Mouse (Mus musculus) thymus, adult 18-20 months (tissue): ENCODE results near the gene Atf7.

Source experiments
- DNase-seq, 2 experiments: peaks; one replicate each; pipeline ENCODE4 v3.0.0; 2022; ENCODE audit warnings: mixed read lengths in 2 of 2

Atf7 gene

GRCm38 (mm10) chr15:102515261-102515660 lies 110.0 kb downstream of the Atf7 start:
- no peak for DNase-seq

GRCm38 (mm10) chr15:102513004-102513403 lies 112.3 kb downstream of the Atf7 start:
- no peak for DNase-seq

DNA sequence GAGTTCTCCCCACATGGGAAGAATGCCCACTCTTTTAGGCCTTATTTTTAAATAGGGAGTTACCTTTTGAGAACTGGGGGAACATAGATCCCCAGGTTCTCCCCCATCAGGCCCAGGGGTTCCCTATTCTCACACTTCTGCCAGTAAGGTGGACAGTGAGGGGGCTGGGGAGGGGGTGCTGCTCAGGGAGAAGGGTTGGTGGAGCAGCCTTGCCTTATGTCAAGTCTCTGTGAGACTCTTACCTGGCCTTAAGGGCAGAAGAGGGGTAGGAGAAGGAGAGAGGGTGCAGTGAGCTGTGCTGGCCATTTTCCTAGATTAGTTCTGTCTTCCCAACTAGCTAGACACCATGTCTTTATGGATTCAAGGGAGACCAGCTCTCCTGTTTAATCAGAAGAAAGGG lies 112.8 kb downstream of the Atf7 start:
- DNase-seq, result no peak

DNA sequence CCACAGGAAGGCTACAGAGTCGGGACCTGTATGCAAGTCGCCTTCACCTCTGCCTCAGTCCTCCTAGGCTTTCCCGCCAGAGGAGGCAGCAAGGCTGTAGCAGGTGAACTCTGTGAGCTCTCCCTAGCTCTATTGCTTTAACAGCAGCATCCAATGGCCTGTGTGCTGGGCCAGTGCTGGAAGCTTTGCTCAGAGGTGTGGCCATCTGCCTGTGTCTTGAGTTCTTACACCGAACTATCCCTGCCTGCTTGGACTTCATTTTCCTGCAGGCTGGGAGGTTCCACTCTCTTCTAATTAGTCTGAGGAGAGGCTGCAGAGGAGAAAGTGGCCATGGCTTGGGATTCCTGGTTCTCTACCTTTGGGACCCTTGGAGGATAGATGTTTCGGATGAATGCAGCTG lies 113.3 kb downstream of the Atf7 start:
- DNase-seq, result no peak

DNA sequence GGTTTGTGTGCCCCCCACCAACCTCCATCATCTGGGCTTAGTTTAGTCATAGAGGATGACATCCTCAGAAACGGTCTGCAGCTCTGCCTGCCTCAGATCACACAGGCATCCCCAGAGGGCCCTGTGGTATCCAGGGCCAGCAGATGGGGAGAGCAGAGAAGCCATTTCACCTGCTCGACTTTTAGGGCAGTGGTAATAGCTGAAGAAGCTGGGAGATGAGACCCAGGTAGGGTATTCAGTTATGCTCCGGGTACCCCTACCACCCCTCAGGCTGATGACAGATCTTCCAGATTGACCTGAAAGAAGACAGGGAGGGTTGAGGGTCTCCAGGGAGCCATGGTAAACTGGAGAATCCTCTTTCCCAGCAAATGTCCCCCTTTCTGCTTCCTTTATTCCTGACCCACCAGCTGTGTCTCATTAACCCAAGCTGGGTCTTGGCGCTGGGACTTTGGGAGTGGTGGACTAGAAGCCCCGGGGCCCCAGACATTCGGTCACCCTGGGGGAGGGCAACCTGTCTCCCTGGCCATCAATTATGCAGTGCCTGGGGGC lies 113.9 kb downstream of the Atf7 start:
- DNase-seq, result no peak

GRCm38 (mm10) chr15:102510590-102511284 lies 114.5 kb downstream of the Atf7 start:
- peak; percentile 66 to 75 for DNase-seq

DNA sequence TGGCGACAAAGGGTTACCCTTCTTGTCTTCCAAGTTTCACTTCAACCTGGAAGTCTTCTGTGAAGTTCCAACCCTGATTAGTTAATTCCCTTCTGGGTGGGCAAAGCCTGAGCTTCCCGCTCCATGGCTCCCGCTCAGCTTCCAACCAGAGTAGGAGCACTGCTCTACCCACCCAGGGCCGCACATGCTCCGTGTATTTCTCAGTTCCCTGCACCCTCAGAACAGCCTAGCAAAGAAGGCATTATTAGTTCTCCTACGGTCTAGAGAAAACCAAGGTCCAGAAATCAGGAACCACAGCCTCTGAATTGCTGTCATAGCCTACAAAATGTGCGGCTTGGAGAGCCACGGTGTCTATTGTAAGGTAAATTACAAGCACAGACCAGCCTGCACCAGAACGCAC lies 115.2 kb downstream of the Atf7 start:
- no peak for DNase-seq

- no peak for DNase-seq
These were observed 116.9 kb downstream of the Atf7 start for GRCm38 (mm10) chr15:102508336-102508735.

DNA sequence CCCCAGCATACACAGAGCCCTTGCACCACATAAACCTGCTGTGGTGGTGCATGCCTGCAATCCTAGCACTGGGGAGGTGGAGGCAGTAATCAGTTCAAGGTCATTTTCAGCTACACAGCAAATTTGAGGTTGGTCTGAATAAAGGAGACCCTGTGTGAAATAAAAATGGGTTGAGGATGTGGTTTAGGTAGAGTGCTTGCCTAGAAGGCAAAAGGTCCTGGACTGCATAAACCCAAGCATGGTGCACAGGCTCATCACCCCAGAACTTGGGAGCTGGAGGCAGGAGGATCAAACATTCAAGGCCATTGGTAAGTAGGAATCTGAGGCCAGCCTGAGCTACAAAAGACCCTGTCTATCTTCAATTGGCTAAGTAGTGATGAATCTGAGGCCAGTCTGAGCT lies 117.7 kb downstream of the Atf7 start:
- DNase-seq, result no peak

GRCm38 (mm10) chr15:102506864-102507263 lies 118.4 kb downstream of the Atf7 start:
- no peak for DNase-seq

GRCm38 (mm10) chr15:102506464-102506830 lies 118.8 kb downstream of the Atf7 start:
- no peak for DNase-seq

DNA sequence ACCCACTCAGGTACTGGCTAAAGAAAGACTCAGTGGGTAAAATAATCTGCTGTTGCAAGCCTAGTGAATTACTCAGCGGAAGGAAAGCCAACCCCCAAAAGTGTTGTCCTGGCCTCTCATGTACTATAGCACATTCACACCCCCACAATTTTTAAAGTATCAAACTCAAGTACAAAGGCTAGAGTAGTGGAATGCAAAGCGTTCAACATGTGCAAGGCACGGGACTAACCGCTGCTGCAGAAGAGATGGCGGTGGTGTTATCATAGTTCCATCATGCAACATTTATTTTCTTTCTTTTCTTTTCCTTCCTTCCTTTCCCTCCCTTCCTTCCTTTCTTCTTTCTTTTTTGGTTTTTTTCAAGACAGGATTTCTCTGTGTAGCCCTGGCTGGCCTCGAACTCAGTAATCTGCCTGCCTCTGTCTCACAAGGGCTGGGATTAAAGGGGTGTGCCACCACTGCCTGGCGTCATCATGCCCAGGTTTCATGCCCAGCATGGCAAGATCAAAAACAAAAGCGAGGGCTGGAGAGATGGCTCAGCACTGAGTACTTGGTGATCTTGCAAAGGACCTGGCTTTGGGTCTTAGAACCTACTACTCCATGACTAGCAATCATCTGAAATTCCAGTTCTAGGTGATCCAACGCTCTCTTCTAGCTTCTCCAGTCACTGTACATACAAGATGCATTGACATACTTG lies 119.3 kb downstream of the Atf7 start:
- no peak for DNase-seq

- DNase-seq, result no peak
These were observed 120.0 kb downstream of the Atf7 start for GRCm38 (mm10) chr15:102505073-102505769.

- no peak for DNase-seq
These were observed 121.1 kb downstream of the Atf7 start for GRCm38 (mm10) chr15:102503924-102504782.

- no peak for DNase-seq
These were observed 121.8 kb downstream of the Atf7 start, which contains the start of gene Gm10337 for GRCm38 (mm10) chr15:102503447-102503846. Gm10337 (plus strand) TSS chr15:102503722.

GRCm38 (mm10) chr15:102502254-102502840 lies 122.9 kb downstream of the Atf7 start:
- DNase-seq, result no peak

GRCm38 (mm10) chr15:102501084-102501814 lies 124.0 kb downstream of the Atf7 start:
- no peak for DNase-seq

GRCm38 (mm10) chr15:102500479-102500878 lies 124.8 kb downstream of the Atf7 start:
- no peak for DNase-seq

- no peak for DNase-seq
These were observed 125.4 kb downstream of the Atf7 start for GRCm38 (mm10) chr15:102499851-102500250.

GRCm38 (mm10) chr15:102499370-102499769 lies 125.9 kb downstream of the Atf7 start:
- DNase-seq, result no peak

DNA sequence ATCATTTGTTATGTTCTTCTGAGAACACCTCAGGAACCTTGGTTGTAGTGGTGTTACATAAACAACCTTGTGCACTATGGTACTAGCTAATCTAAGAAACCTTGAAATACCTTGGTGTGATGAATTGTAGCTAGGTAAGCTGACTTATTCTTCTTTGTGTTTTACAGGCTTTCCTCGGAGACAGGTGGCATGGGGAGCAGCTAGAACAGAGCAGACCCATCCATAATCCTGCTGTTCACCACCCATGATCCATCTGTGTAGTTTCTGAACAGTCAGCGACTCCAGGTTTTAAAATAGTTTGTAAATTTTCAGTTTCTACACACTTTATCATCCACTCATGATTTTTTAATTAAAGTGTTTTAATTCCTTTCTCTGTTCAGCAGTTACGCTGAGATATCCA lies 126.9 kb downstream of the Atf7 start:
- no peak for DNase-seq
